Mouse (Mus musculus): ENCODE measurements at regions not wholly inside any gene's neighbourhood (a gene's known extent, or its start where the extent isn't known, plus 50 kb on each side); places are given as distances from the start of the nearest gene placed in this dataset.

GRCm38 (mm10) chr16:44656181-44656580, 67.9 kb upstream of the Nepro start:
- TF ChIP-seq POLR2A (IDR thresholded peaks at IDR 0.05; ENCODE audit: borderline replicate concordance, extremely low read depth, insufficient read depth, insufficient read length, poor library complexity, severe bottlenecking) = no peak

GRCm38 (mm10) chr16:44655306-44655705, 68.8 kb upstream of the Nepro start:
- no peak for DNase-seq (ENCODE audit: low read depth)
- no peak for TF ChIP-seq CTCF (IDR thresholded peaks at IDR 0.05; ENCODE audit: borderline replicate concordance, extremely low read depth, insufficient read depth, insufficient read length)
- TF ChIP-seq POLR2A (IDR thresholded peaks at IDR 0.05; ENCODE audit: borderline replicate concordance, extremely low read depth, insufficient read depth, insufficient read length, poor library complexity, severe bottlenecking) = no peak

More at GRCm38 (mm10) chr16:44656181-44656580, 67.9 kb upstream of the Nepro start:
- DNase-seq (ENCODE audit: low read depth) = no peak

GRCm38 (mm10) chr16:44648547-44649223, 75.4 kb upstream of the Nepro start:
- TF ChIP-seq POLR2A (IDR thresholded peaks at IDR 0.05; ENCODE audit: borderline replicate concordance, extremely low read depth, insufficient read depth, insufficient read length, poor library complexity, severe bottlenecking) (no peak), CTCF (IDR thresholded peaks at IDR 0.05; ENCODE audit: borderline replicate concordance, extremely low read depth, insufficient read depth, insufficient read length) (no peak)
- DNase-seq (ENCODE audit: low read depth) = no peak

- peak; percentile 90 for DNase-seq (ENCODE audit: low read depth)
- no peak for TF ChIP-seq POLR2A (IDR thresholded peaks at IDR 0.05; ENCODE audit: borderline replicate concordance, extremely low read depth, insufficient read depth, insufficient read length, poor library complexity, severe bottlenecking)
- TF ChIP-seq CTCF (IDR thresholded peaks at IDR 0.05; ENCODE audit: borderline replicate concordance, extremely low read depth, insufficient read depth, insufficient read length) = no peak
Measured at GRCm38 (mm10) chr16:44643992-44644391, 80.1 kb upstream of the Nepro start.

DNA sequence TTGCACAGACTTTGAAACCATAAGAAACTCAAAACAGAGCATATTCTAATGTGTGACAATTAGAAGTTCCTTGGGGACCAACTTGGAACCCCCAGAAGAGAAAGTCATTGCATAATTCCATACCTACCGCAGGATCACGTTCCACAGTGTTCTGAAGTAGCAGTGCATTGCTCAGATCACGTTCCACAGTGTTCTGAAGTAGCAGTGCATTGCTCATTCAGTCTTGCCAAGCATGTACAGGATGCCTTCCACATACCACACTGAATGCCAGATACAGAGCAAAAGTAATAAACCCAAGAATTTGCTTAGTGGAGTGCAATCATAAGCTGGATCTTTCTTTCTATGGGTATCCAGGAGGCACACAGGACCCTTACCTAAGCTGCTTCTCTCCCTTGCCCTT, 78.4 kb upstream of the Boc start:
- DNase-seq (ENCODE audit: low read depth) = no peak
- TF ChIP-seq POLR2A (IDR thresholded peaks at IDR 0.05; ENCODE audit: borderline replicate concordance, extremely low read depth, insufficient read depth, insufficient read length, poor library complexity, severe bottlenecking) (no peak), CTCF (IDR thresholded peaks at IDR 0.05; ENCODE audit: borderline replicate concordance, extremely low read depth, insufficient read depth, insufficient read length) (no peak)

GRCm38 (mm10) chr16:44634486-44634885, 75.8 kb upstream of the Boc start:
- no peak for DNase-seq (ENCODE audit: low read depth)

GRCm38 (mm10) chr16:44633059-44633667, 74.5 kb upstream of the Boc start:
- TF ChIP-seq POLR2A (IDR thresholded peaks at IDR 0.05; ENCODE audit: borderline replicate concordance, extremely low read depth, insufficient read depth, insufficient read length, poor library complexity, severe bottlenecking) = no peak
- no peak for TF ChIP-seq CTCF (IDR thresholded peaks at IDR 0.05; ENCODE audit: borderline replicate concordance, extremely low read depth, insufficient read depth, insufficient read length)
- no peak for DNase-seq (ENCODE audit: low read depth)

More at GRCm38 (mm10) chr16:44634486-44634885, 75.8 kb upstream of the Boc start:
- TF ChIP-seq CTCF (IDR thresholded peaks at IDR 0.05; ENCODE audit: borderline replicate concordance, extremely low read depth, insufficient read depth, insufficient read length) (no peak), POLR2A (IDR thresholded peaks at IDR 0.05; ENCODE audit: borderline replicate concordance, extremely low read depth, insufficient read depth, insufficient read length, poor library complexity, severe bottlenecking) (no peak)

DNA sequence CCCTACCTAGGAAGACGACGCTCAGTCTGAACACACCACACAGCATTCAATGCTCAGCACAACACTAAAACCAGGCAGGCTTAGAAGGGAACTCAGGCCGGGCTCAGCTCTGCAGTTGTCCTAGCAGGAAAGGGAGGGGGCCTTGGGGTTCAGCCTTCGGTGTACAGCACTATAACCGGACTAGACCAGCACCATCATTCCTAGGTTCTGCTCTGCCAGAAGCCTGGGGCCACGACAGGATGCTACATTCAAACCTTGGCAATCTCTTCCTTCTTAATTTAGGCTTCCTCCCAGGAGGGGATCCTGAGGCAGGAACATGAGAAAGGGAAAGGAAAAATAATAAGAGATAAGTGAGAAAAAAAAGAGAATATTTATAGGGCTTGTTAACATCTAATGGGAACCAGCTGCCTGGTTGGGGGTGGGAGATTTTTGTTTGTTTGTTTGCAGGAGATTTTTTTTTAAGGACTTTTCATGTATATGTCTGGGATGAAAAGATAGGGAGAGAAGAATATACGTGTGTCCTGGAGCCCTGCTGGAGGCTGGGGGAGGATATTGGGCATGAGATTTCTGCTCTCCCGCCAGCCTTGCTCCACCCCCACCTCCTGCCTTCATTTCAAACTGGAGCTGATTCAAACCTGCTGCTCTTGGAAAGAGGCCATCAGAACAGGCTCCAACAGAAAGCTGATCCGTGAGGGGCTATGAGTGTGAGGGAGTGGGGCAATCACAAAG, 73.8 kb upstream of the Boc start:
- peak; percentile 96 for DNase-seq (ENCODE audit: low read depth)
- TF ChIP-seq CTCF (IDR thresholded peaks at IDR 0.05; ENCODE audit: borderline replicate concordance, extremely low read depth, insufficient read depth, insufficient read length) (0 out of 2 replicates have a peak, but pooled peaks have one; percentile 1), POLR2A (IDR thresholded peaks at IDR 0.05; ENCODE audit: borderline replicate concordance, extremely low read depth, insufficient read depth, insufficient read length, poor library complexity, severe bottlenecking) (no peak)

GRCm38 (mm10) chr16:44631357-44632053, 72.8 kb upstream of the Boc start:
- TF ChIP-seq POLR2A (IDR thresholded peaks at IDR 0.05; ENCODE audit: borderline replicate concordance, extremely low read depth, insufficient read depth, insufficient read length, poor library complexity, severe bottlenecking) (no peak), CTCF (IDR thresholded peaks at IDR 0.05; ENCODE audit: borderline replicate concordance, extremely low read depth, insufficient read depth, insufficient read length) (no peak)
- DNase-seq (ENCODE audit: low read depth) = no peak

GRCm38 (mm10) chr16:44630861-44631260, 72.2 kb upstream of the Boc start:
- no peak for DNase-seq (ENCODE audit: low read depth)

DNA sequence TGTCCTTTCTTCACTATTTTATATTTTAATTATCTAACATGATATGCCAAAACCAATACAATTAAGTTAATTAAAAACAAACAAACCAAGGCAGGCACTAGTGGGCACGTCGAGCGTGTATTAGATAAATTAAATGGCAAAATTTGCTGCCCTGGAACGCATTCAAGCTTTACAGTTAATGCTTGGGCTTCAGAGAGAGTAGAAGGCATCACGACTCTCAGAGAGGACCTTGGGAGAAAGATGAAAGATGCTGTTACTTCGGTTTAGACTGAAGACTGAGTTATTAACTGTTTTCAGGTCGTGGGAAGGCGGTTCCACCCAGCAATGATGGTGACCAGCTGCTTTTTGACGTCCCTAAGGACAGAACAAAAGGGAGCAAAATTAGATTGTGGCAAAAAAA, 71.7 kb upstream of the Boc start:
- TF ChIP-seq POLR2A (IDR thresholded peaks at IDR 0.05; ENCODE audit: borderline replicate concordance, extremely low read depth, insufficient read depth, insufficient read length, poor library complexity, severe bottlenecking) (no peak), CTCF (IDR thresholded peaks at IDR 0.05; ENCODE audit: borderline replicate concordance, extremely low read depth, insufficient read depth, insufficient read length) (no peak)
- DNase-seq (ENCODE audit: low read depth) = no peak

More at GRCm38 (mm10) chr16:44630861-44631260, 72.2 kb upstream of the Boc start:
- no peak for TF ChIP-seq POLR2A (IDR thresholded peaks at IDR 0.05; ENCODE audit: borderline replicate concordance, extremely low read depth, insufficient read depth, insufficient read length, poor library complexity, severe bottlenecking)
- no peak for TF ChIP-seq CTCF (IDR thresholded peaks at IDR 0.05; ENCODE audit: borderline replicate concordance, extremely low read depth, insufficient read depth, insufficient read length)
